Mouse (Mus musculus): Measurements from ENCODE around the gene Phtf2. TPM values are rescaled to one million over a fixed set of nuclear protein-coding genes. Genes with fewer than 3 reads are reported as not detected.
"Not testable (repeated sequence)": the region's sequence is repeated elsewhere in the genome, so short reads cannot be mapped to it uniquely, and the experiment has no call there.

The Phtf2 gene
- polyA plus RNA-seq, 1 experiment from 2014 or later, result 25.2 TPM

DNA sequence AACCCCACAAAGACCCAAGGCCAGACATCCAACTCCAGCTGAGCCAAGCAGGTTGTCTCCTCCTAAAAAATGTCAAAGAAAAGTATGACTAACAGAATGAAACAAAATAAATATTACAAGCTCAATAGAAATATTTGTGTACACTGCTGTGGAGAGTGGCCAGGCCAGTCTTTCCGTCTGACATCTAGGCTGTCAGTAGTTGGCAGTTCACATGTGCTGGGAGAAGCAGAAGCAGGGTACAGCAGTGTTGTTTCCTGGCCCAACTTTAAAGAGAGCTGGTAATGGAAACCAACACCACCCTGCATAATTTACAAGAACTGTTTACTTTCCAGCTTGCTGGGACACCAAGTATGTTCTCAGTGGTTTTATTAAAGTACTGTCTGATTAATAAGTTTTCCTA lies 60.3 kb downstream of the Phtf2 start:
- no peaks in the 10 kb centered on the region for H3K4me1 ChIP-seq (replicated peaks; ENCODE audit: control insufficient read depth, insufficient read depth, low read length)
- WGBS, result 86% methylated on average over 1 of the region's 1 CpGs
- no peak overlapping the region for H3K4me2 ChIP-seq (ENCODE audit: low read depth, low read length, severe bottlenecking)
- no peaks in the 10 kb centered on the region for H3K36me3 ChIP-seq (ENCODE audit: control insufficient read depth, insufficient read depth, low read length)
- H3K9me3 ChIP-seq (ENCODE audit: control insufficient read depth, low read length), result no peaks in the 10 kb centered on the region
- no peak overlapping the region for H3K9ac ChIP-seq (ENCODE audit: low read length)
- no peak overlapping the region for H3K27ac ChIP-seq (ENCODE audit: low read depth, low read length)
- no peak overlapping the region for H3K4me3 ChIP-seq (ENCODE audit: low read depth, low read length)
- no peaks in the 10 kb centered on the region for H3K27me3 ChIP-seq (ENCODE audit: control insufficient read depth, insufficient read depth, low read length)
- no peak for DNase-seq (ENCODE audit: low spot score)
- ATAC-seq (replicated peaks; ENCODE audit: low FRiP score), result no peak

DNA sequence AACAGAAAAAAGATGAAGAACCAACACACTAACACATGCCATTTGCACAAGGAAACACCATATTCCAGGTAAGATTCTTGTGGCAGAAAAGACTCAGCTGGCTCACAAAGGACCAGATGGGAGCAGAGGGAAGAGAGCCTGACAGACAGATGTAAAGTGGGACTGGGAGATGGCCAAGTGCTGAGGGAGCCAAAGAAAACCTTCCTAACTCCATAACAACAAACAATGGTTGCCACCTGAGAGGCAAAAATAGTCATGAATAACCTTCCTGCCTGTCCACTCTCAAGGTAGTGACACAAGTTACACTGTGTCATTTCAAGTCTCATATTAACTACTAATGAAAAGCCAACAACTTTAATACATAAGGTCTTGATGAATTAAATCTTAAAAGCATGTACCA lies 60.8 kb downstream of the Phtf2 start:
- Histone ChIP-seq H3K27ac (ENCODE audit: low read depth, low read length) (no peak overlapping the region), H3K9ac (ENCODE audit: low read length) (no peak overlapping the region), H3K27me3 (ENCODE audit: control insufficient read depth, insufficient read depth, low read length) (no peaks in the 10 kb centered on the region), H3K4me3 (ENCODE audit: low read depth, low read length) (no peak overlapping the region), H3K4me1 (replicated peaks; ENCODE audit: control insufficient read depth, insufficient read depth, low read length) (no peaks in the 10 kb centered on the region), H3K36me3 (ENCODE audit: control insufficient read depth, insufficient read depth, low read length) (no peaks in the 10 kb centered on the region), H3K4me2 (ENCODE audit: low read depth, low read length, severe bottlenecking) (no peak overlapping the region), H3K9me3 (ENCODE audit: control insufficient read depth, low read length) (no peaks in the 10 kb centered on the region)
- DNase-seq (ENCODE audit: low spot score) (no peak), ATAC-seq (replicated peaks; ENCODE audit: low FRiP score) (no peak)

DNA sequence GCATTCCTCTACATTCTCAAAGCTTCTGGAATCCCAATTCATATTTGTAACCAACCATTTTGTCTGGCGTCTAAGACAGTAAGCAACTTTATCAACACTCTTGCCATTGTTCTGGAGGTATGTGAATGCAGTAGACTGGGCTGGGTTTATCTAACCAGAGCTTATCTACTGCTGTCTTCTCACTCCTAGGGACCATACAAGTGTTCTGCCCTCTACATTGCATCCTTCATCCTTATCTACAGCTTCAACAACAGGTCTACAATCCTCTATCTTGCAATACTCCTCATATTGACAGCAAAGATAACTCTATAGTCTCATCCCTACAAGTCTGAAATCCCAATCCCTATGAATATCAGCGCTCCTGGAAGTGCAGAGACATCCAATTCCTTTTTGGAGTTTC lies 66.8 kb downstream of the Phtf2 start:
- DNase-seq (ENCODE audit: low spot score), result no peak
- no peak overlapping the region for H3K4me3 ChIP-seq (ENCODE audit: low read depth, low read length)
- no peak overlapping the region for H3K4me2 ChIP-seq (ENCODE audit: low read depth, low read length, severe bottlenecking)
- H3K36me3 ChIP-seq (ENCODE audit: control insufficient read depth, insufficient read depth, low read length), result no peaks in the 10 kb centered on the region
- ATAC-seq (replicated peaks; ENCODE audit: low FRiP score), result no peak
- no peak overlapping the region for H3K27ac ChIP-seq (ENCODE audit: low read depth, low read length)
- WGBS, result 93% methylated on average over 2 of the region's 2 CpGs
- no peak overlapping the region for H3K9ac ChIP-seq (ENCODE audit: low read length)
- H3K9me3 ChIP-seq (ENCODE audit: control insufficient read depth, low read length), result no peaks in the 10 kb centered on the region
- H3K4me1 ChIP-seq (replicated peaks; ENCODE audit: control insufficient read depth, insufficient read depth, low read length), result no peaks in the 10 kb centered on the region
- no peaks in the 10 kb centered on the region for H3K27me3 ChIP-seq (ENCODE audit: control insufficient read depth, insufficient read depth, low read length)

DNA sequence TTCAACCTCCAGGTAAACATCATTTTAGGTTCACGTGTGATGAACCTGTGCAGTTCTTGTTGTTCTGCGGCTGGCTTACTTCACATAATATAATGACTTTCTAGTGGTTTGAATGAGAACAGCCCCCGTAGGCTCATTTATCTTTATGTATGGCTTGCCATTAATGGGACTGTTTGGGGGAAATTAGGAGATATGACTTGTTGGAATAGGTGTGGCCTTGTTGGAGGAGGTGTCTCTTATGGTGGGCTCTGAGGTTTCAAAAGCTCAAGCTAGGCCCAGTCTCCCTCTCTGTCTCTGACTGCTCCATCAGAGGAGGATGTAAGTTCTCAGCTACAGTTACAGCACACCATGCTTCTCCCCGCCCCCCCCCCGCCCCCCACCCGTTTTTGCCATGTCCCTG lies 71.5 kb downstream of the Phtf2 start:
- Histone ChIP-seq H3K27ac (ENCODE audit: low read depth, low read length) (no peak overlapping the region), H3K9me3 (ENCODE audit: control insufficient read depth, low read length) (no peaks in the 10 kb centered on the region), H3K27me3 (ENCODE audit: control insufficient read depth, insufficient read depth, low read length) (no peaks in the 10 kb centered on the region), H3K9ac (ENCODE audit: low read length) (no peak overlapping the region), H3K4me1 (replicated peaks; ENCODE audit: control insufficient read depth, insufficient read depth, low read length) (no peaks in the 10 kb centered on the region), H3K36me3 (ENCODE audit: control insufficient read depth, insufficient read depth, low read length) (no peaks in the 10 kb centered on the region), H3K4me2 (ENCODE audit: low read depth, low read length, severe bottlenecking) (no peak overlapping the region), H3K4me3 (ENCODE audit: low read depth, low read length) (no peak overlapping the region)
- whole genome bisulfite sequencing, result 91% methylated on average over 6 of the region's 6 CpGs
- ATAC-seq (replicated peaks; ENCODE audit: low FRiP score), result no peak
- no peak for DNase-seq (ENCODE audit: low spot score)

DNA sequence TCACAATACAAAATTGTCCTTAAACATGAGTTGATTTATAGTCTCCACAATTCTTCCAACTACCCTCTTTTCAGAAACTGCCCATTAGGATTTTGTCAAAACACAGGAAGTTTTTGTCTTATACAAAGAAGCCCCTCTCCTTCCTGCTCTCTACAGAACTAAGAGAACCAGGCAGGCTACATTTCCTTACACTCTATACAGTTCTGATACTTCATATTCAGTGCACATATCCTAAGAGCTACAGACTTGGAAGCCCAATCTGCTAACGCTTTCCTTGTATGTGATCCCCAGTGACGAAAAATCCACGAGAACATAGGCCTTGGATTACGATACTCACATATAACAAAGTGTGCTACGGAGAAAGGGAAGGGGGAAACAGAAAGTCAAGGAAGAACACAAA lies 86.0 kb downstream of the Phtf2 start:
- H3K4me2 ChIP-seq (ENCODE audit: low read depth, low read length, severe bottlenecking), result no peak overlapping the region
- DNase-seq (ENCODE audit: low spot score), result no peak
- no peaks in the 10 kb centered on the region for H3K4me1 ChIP-seq (replicated peaks; ENCODE audit: control insufficient read depth, insufficient read depth, low read length)
- no peak overlapping the region for H3K27ac ChIP-seq (ENCODE audit: low read depth, low read length)
- H3K9ac ChIP-seq (ENCODE audit: low read length), result no peak overlapping the region
- ATAC-seq (replicated peaks; ENCODE audit: low FRiP score), result no peak
- 90% methylated on average over 5 of the region's 5 CpGs for WGBS
- H3K4me3 ChIP-seq (ENCODE audit: low read depth, low read length), result no peak overlapping the region
- H3K27me3 ChIP-seq (ENCODE audit: control insufficient read depth, insufficient read depth, low read length), result no peaks in the 10 kb centered on the region
- H3K36me3 ChIP-seq (ENCODE audit: control insufficient read depth, insufficient read depth, low read length), result no peaks in the 10 kb centered on the region; the same call in 1 of the 2 replicates
- no peaks in the 10 kb centered on the region for H3K9me3 ChIP-seq (ENCODE audit: control insufficient read depth, low read length)

DNA sequence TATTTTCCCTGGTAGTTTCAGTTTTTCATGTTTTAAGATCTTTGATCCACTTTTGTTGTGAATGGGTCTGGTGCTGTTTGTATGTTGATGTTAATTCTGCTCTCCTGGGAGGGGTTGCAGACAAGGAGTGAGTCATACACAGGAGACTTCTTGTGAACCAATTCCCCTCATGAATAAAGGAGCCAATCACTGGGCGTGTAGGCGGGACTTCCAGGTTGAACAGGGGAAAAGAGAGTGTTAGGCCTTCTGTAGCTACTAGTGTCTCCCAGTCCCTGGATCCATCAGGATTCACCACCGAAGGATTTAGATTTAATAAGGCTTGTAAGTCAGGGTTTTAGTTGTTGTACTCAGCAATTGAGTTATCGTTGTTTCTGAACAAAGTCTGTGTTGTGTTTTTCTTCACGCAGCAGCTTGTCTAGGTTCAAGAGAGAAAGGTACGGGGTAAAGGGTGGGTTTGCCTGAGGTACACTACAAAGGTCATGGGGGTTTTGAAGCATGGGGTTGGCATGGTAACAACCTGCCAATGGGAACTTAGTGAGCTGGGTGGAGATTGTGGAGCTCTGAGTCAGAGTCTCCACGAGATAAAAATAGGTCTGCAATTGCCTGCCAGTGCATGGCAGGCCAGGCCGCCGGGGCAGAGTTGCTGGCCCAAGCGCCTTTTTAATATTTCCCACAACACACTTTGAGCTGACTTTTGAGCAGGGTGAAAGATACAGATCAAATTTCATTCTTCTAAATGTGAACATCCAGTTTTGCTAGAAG lies 90.0 kb downstream of the Phtf2 start:
- Histone ChIP-seq H3K36me3 (ENCODE audit: control insufficient read depth, insufficient read depth, low read length) (no peaks in the 10 kb centered on the region; the same call in 1 of the 2 replicates), H3K27ac (ENCODE audit: low read depth, low read length) (no peak overlapping the region), H3K27me3 (ENCODE audit: control insufficient read depth, insufficient read depth, low read length) (no peaks in the 10 kb centered on the region), H3K4me3 (ENCODE audit: low read depth, low read length) (no peak overlapping the region), H3K4me2 (ENCODE audit: low read depth, low read length, severe bottlenecking) (no peak overlapping the region), H3K4me1 (replicated peaks; ENCODE audit: control insufficient read depth, insufficient read depth, low read length) (no peaks in the 10 kb centered on the region), H3K9me3 (ENCODE audit: control insufficient read depth, low read length) (no peaks in the 10 kb centered on the region), H3K9ac (ENCODE audit: low read length) (no peak overlapping the region)
- 92% methylated on average over 10 of the region's 10 CpGs for WGBS
- DNase-seq (ENCODE audit: low spot score), result no peak
- ATAC-seq (replicated peaks; ENCODE audit: low FRiP score), result no peak

DNA sequence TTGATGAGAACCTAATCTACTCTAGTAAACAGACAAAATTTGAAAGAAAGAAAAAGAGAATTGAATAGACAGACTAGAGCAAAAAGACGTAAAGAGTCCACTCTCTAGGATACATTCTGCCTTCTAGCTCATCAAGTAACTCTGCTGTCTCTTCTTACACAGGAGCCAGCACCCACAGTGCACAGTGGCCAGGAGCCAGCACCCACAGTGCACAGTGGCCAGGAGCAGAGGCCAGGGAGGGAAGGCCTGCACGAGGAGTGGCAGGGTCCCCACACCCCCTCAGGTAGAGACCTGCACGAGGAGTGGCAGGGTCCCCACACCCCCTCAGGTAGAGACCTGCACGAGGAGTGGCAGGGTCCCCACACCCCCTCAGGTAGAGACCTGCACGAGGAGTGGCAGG lies 95.5 kb downstream of the Phtf2 start:
- not testable (repeated sequence) for H3K9me3 ChIP-seq (ENCODE audit: control insufficient read depth, low read length); H3K4me3 ChIP-seq (ENCODE audit: low read depth, low read length); H3K36me3 ChIP-seq (ENCODE audit: control insufficient read depth, insufficient read depth, low read length); H3K4me2 ChIP-seq (ENCODE audit: low read depth, low read length, severe bottlenecking); ATAC-seq (replicated peaks; ENCODE audit: low FRiP score); DNase-seq (ENCODE audit: low spot score); H3K9ac ChIP-seq (ENCODE audit: low read length); H3K27me3 ChIP-seq (ENCODE audit: control insufficient read depth, insufficient read depth, low read length); H3K27ac ChIP-seq (ENCODE audit: low read depth, low read length); H3K4me1 ChIP-seq (replicated peaks; ENCODE audit: control insufficient read depth, insufficient read depth, low read length)
- WGBS, result 87% methylated on average over 3 of the region's 5 CpGs

DNA sequence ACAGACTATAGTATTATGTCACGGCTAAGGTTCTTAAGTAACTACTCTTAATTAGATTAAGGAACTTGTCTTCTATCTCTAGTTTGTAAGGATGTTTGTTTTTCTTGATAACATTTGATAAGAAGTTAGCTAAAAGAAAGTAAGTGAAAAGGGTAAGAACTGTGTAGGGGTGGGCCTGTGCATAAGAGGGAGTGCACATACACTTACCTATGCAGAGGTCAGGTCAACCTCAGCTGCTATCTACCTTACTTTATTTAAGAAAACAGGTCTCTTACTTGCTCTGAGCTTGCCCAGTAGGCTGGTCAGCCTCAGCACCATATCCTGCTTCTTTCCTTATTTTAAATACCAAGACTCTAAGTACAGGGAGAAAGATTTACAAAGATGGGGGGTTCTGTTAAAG lies 100.8 kb downstream of the Phtf2 start:
- Histone ChIP-seq H3K4me2 (ENCODE audit: low read depth, low read length, severe bottlenecking) (no peak overlapping the region), H3K4me3 (ENCODE audit: low read depth, low read length) (no peak overlapping the region), H3K27ac (ENCODE audit: low read depth, low read length) (no peak overlapping the region), H3K9me3 (ENCODE audit: control insufficient read depth, low read length) (no peaks in the 10 kb centered on the region), H3K4me1 (replicated peaks; ENCODE audit: control insufficient read depth, insufficient read depth, low read length) (no peaks in the 10 kb centered on the region), H3K27me3 (ENCODE audit: control insufficient read depth, insufficient read depth, low read length) (no peaks in the 10 kb centered on the region), H3K36me3 (ENCODE audit: control insufficient read depth, insufficient read depth, low read length) (no peaks in the 10 kb centered on the region), H3K9ac (ENCODE audit: low read length) (no peak overlapping the region)
- DNase-seq (ENCODE audit: low spot score), result no peak
- WGBS, result 91% methylated on average over 1 of the region's 1 CpGs
- no peak for ATAC-seq (replicated peaks; ENCODE audit: low FRiP score)

DNA sequence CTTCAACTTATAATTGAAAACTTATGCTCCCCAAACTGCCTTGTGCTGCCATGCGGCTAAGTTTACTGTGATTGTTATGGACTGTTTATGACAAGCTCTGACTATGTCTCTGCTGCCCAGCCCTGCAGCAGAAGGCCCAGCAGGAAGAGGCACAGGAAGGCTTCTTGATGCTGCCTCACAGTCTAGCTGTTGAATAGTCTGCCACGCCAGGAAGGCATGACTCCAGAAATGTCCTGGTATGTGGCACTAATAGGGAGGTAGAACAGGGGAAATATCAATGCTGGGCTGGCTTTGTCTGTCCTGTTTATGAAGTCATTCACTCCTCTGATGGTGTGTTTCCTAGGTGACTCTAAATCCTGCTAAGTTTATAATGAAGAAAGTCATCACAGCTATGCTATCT lies 102.7 kb downstream of the Phtf2 start:
- no peaks in the 10 kb centered on the region for H3K27me3 ChIP-seq (ENCODE audit: control insufficient read depth, insufficient read depth, low read length)
- no peak overlapping the region for H3K9ac ChIP-seq (ENCODE audit: low read length)
- no peaks in the 10 kb centered on the region for H3K36me3 ChIP-seq (ENCODE audit: control insufficient read depth, insufficient read depth, low read length)
- H3K4me2 ChIP-seq (ENCODE audit: low read depth, low read length, severe bottlenecking), result no peak overlapping the region
- ATAC-seq (replicated peaks; ENCODE audit: low FRiP score) (no peak), DNase-seq (ENCODE audit: low spot score) (no peak)
- H3K27ac ChIP-seq (ENCODE audit: low read depth, low read length), result no peak overlapping the region
- no peaks in the 10 kb centered on the region for H3K9me3 ChIP-seq (ENCODE audit: control insufficient read depth, low read length)
- 90% methylated on average over 2 of the region's 2 CpGs for WGBS
- H3K4me3 ChIP-seq (ENCODE audit: low read depth, low read length), result no peak overlapping the region
- no peaks in the 10 kb centered on the region for H3K4me1 ChIP-seq (replicated peaks; ENCODE audit: control insufficient read depth, insufficient read depth, low read length)

Data from forebrain, embryonic 11.5 days (tissue).